Mouse (Mus musculus) spleen, postnatal 14 days (tissue): Measurements from ENCODE around the gene 1500009L16Rik.

Experiments used
- DNase-seq, 2 experiments: peaks; one replicate each; pipeline ENCODE4 v3.0.0; 2021 to 2022; ENCODE audit warnings: low spot score in 2 of 2

1500009L16Rik gene

GRCm38 (mm10) chr10:83722579-83723031 is at the start of gene 1500009L16Rik:
TSS of gene 1500009L16Rik (plus strand) at chr10:83722865.
- DNase-seq, result no peak

GRCm38 (mm10) chr10:83681334-83681733 is 41.3 kb upstream of the 1500009L16Rik start:
- no peak for DNase-seq

- DNase-seq, result no peak
Observed at GRCm38 (mm10) chr10:83688215-83688614, 34.5 kb upstream of the 1500009L16Rik start.

- no peak for DNase-seq
Observed at GRCm38 (mm10) chr10:83692175-83692895, 30.3 kb upstream of the 1500009L16Rik start.

GRCm38 (mm10) chr10:83696226-83696625 is 26.4 kb upstream of the 1500009L16Rik start:
- DNase-seq, result no peak

- DNase-seq, result no peak
Observed at GRCm38 (mm10) chr10:83706628-83707027, 16.0 kb upstream of the 1500009L16Rik start.

GRCm38 (mm10) chr10:83709920-83710319 is 12.7 kb upstream of the 1500009L16Rik start:
- no peak for DNase-seq

- no peak for DNase-seq
Observed at GRCm38 (mm10) chr10:83711769-83712168, 10.9 kb upstream of the 1500009L16Rik start.

- DNase-seq, result no peak
Observed at GRCm38 (mm10) chr10:83718855-83719474, 3.7 kb upstream of the 1500009L16Rik start.

- no peak for DNase-seq
Observed at GRCm38 (mm10) chr10:83723055-83723454, 390 bp downstream of the 1500009L16Rik start.

GRCm38 (mm10) chr10:83724351-83725059 is 1.8 kb downstream of the 1500009L16Rik start:
- DNase-seq, result no peak

GRCm38 (mm10) chr10:83726164-83726563 is 3.5 kb downstream of the 1500009L16Rik start:
- DNase-seq, result no peak

- DNase-seq, result no peak
Observed at GRCm38 (mm10) chr10:83727846-83728245, 5.2 kb downstream of the 1500009L16Rik start.

GRCm38 (mm10) chr10:83728529-83728928 is 5.9 kb downstream of the 1500009L16Rik start:
- no peak for DNase-seq

GRCm38 (mm10) chr10:83729076-83729475 is 6.4 kb downstream of the 1500009L16Rik start:
- DNase-seq, result no peak

- peak; percentile 62 to 72 for DNase-seq
Observed at GRCm38 (mm10) chr10:83729492-83729891, 6.8 kb downstream of the 1500009L16Rik start.

- DNase-seq, result no peak
Observed at GRCm38 (mm10) chr10:83733725-83734124, 11.1 kb downstream of the 1500009L16Rik start.

GRCm38 (mm10) chr10:83738996-83739655 is 16.5 kb downstream of the 1500009L16Rik start:
- no peak for DNase-seq

- DNase-seq, result no peak
Observed at GRCm38 (mm10) chr10:83744656-83745055, 22.0 kb downstream of the 1500009L16Rik start.

GRCm38 (mm10) chr10:83753056-83753455 is 30.4 kb downstream of the 1500009L16Rik start:
- no peak for DNase-seq

- DNase-seq, result no peak
Observed at GRCm38 (mm10) chr10:83757343-83757962, 34.8 kb downstream of the 1500009L16Rik start.
